Mouse (Mus musculus): ENCODE data around the gene Smad1. TPM values are rescaled to one million over a fixed set of nuclear protein-coding genes. Genes with fewer than 3 reads are reported as not detected.

Gene Smad1
- total and polyA plus RNA-seq, 2 experiments from 2014 or later: 49.1 to 77.2 TPM

DNA sequence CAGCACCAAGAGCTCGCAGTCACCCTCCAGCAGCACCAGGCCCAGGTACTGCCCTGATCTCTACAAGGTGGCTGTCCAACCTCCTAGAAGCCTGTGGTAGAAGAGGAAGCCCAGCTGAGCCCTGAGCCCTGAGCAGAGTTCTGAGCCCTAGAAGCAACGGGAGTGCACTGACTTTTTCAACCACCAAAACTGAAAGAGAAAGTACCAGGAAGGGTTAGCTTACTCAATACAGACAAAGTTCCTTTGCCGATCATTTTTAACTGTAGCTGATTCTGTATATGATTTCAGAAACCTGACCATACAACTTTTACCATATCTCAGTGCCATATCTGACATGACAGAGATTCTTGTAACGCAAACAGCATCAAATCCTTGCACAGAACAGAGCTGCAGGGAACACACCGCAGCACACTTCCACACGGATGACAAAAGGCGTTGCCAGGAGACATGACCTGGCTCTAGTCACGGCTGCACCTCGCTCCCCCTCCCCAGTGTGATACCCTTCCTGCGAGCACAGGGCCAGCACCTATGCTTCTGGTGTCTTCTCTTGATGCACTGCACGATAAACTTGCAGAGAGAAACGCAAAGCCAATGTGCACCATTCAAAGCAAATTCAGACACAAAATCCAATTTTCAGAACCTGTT, 28.6 kb downstream of the Smad1 start:
- Histone ChIP-seq H3K4me2 (ENCODE audit: low read depth, low read length) (no peak overlapping the region), H3K27me3 (ENCODE audit: insufficient read depth, low read length) (no peaks in the 10 kb centered on the region), H3K4me3 (ENCODE audit: low read length) (no peak overlapping the region), H3K4me1 (ENCODE audit: insufficient read depth, low read length) (peaks cover 13% of the 10 kb centered on the region; the same call in 1 of the 2 replicates), H3K27ac (no peak overlapping the region), H3K9me3 (ENCODE audit: low read length) (no peaks in the 10 kb centered on the region), H3K9ac (replicated peaks; ENCODE audit: low read length) (no peak overlapping the region), H3K36me3 (ENCODE audit: insufficient read depth, low read length) (peaks cover 23% of the 10 kb centered on the region; the same call in 1 of the 2 replicates)
- 84% methylated on average over 12 of the region's 12 CpGs for WGBS
- DNase-seq (ENCODE audit: low spot score): no peak
- TF ChIP-seq CTCF (IDR thresholded peaks at IDR 0.05; ENCODE audit: low read depth): no peak
- ATAC-seq: no peak

DNA sequence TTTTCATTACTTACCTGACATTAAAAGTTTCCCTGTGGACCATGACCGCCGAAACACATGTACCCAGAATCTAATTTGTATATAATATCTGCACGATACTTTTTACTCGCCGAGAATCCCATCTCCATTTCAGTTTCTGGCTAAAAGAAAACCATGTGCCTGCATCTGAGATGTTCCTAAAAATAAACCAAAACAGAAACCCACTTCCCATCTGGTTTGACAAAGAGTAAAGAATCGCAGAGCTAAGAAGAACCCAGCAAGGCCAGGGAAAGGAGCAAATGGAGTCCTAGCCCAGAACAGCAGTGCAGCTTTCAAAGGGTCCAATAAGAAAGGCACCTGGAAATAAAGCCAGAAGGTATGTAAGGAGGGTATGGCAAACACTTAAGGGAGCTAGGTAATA, 30.2 kb downstream of the Smad1 start:
- H3K9me3 ChIP-seq (ENCODE audit: low read length): no peaks in the 10 kb centered on the region
- no peak overlapping the region for H3K4me2 ChIP-seq (ENCODE audit: low read depth, low read length)
- H3K4me3 ChIP-seq (ENCODE audit: low read length): no peak overlapping the region
- no peaks in the 10 kb centered on the region for H3K27me3 ChIP-seq (ENCODE audit: insufficient read depth, low read length)
- no peak overlapping the region for H3K9ac ChIP-seq (replicated peaks; ENCODE audit: low read length)
- H3K36me3 ChIP-seq (ENCODE audit: insufficient read depth, low read length): peaks cover 23% of the 10 kb centered on the region; the same call in 1 of the 2 replicates
- DNase-seq (ENCODE audit: low spot score) (no peak), ATAC-seq (no peak)
- WGBS: 85% methylated on average over 6 of the region's 6 CpGs
- 0 out of 2 replicates have a peak, but pooled peaks cover 3% of the 10 kb centered on the region for H3K4me1 ChIP-seq (ENCODE audit: insufficient read depth, low read length)
- no peak overlapping the region for H3K27ac ChIP-seq
- TF ChIP-seq CTCF (IDR thresholded peaks at IDR 0.05; ENCODE audit: low read depth): no peak

DNA sequence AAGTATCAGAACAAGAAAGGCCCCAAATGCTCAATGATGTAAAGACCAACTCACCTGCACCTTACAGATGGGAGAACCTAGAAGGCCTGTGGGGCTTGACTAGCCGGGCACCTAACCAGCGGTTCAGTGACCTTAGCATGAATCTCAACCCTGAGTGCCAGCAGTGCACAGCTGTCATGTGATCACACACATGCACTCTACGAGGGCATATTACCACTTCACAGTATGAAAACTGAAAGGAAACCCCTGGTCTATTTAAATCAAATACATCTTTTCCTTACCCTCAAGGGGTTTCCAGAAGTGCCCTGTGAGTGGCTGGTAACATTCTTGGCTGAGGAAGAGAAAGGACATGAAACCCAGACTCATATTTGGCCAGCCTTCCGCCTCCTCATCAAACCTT, 31.4 kb downstream of the Smad1 start:
- Histone ChIP-seq H3K4me1 (ENCODE audit: insufficient read depth, low read length) (0 out of 2 replicates have a peak, but pooled peaks cover 3% of the 10 kb centered on the region), H3K36me3 (ENCODE audit: insufficient read depth, low read length) (peaks cover 23% of the 10 kb centered on the region; the same call in 1 of the 2 replicates), H3K9ac (replicated peaks; ENCODE audit: low read length) (no peak overlapping the region), H3K9me3 (ENCODE audit: low read length) (no peaks in the 10 kb centered on the region), H3K27ac (no peak overlapping the region), H3K27me3 (ENCODE audit: insufficient read depth, low read length) (no peaks in the 10 kb centered on the region), H3K4me2 (ENCODE audit: low read depth, low read length) (no peak overlapping the region), H3K4me3 (ENCODE audit: low read length) (no peak overlapping the region)
- WGBS: 88% methylated on average over 4 of the region's 4 CpGs
- no peak for TF ChIP-seq CTCF (IDR thresholded peaks at IDR 0.05; ENCODE audit: low read depth)
- DNase-seq (ENCODE audit: low spot score) (no peak), ATAC-seq (no peak)

DNA sequence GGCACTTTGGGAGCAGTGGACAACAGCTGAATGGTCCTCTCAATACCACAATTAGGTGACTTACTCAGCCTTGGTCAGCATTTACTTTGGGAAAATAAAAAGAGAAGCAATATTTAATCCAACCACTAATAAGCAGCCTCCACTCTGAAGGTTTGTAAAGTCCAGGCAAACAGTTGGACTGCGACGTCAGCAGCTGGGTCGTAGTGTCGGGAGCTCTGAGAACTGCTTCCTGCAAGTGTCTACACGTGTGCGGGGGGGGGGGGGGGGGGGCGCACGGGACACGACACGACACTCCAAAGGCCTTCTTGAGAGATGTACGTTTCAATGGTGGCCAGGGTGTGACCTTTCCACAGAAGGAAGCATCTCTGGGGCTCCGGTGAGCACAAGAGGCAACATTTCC, 32.0 kb downstream of the Smad1 start:
- H3K27me3 ChIP-seq (ENCODE audit: insufficient read depth, low read length): no peaks in the 10 kb centered on the region
- peaks cover 23% of the 10 kb centered on the region; the same call in 1 of the 2 replicates for H3K36me3 ChIP-seq (ENCODE audit: insufficient read depth, low read length)
- 86% methylated on average over 12 of the region's 12 CpGs for WGBS
- no peak overlapping the region for H3K4me3 ChIP-seq (ENCODE audit: low read length)
- DNase-seq (ENCODE audit: low spot score) (no peak), ATAC-seq (no peak)
- H3K9me3 ChIP-seq (ENCODE audit: low read length): no peaks in the 10 kb centered on the region
- no peak overlapping the region for H3K27ac ChIP-seq
- H3K4me1 ChIP-seq (ENCODE audit: insufficient read depth, low read length): 0 out of 2 replicates have a peak, but pooled peaks cover 3% of the 10 kb centered on the region
- H3K9ac ChIP-seq (replicated peaks; ENCODE audit: low read length): no peak overlapping the region
- no peak overlapping the region for H3K4me2 ChIP-seq (ENCODE audit: low read depth, low read length)
- no peak for TF ChIP-seq CTCF (IDR thresholded peaks at IDR 0.05; ENCODE audit: low read depth)

DNA sequence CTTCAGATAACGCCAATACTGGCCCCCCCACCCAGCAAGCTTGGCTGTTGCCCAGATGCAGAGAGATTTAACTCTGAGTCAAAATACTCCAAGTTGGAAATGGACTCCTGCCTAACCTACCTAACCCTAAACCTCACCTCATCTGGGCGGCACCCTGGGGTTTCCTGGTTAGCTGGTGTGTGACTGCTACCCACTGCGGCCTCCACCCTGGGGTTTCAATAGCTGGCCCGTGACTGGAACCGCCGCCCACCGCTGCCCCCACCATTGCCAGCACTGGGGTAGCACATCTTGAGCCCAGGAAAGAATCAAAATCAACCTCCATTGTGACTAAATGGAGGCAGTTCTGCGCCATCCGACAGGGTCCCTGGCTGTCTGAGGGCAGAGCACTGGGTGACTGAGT, 33.1 kb downstream of the Smad1 start:
- no peaks in the 10 kb centered on the region for H3K27me3 ChIP-seq (ENCODE audit: insufficient read depth, low read length)
- TF ChIP-seq CTCF (IDR thresholded peaks at IDR 0.05; ENCODE audit: low read depth): no peak
- H3K36me3 ChIP-seq (ENCODE audit: insufficient read depth, low read length): peaks cover 21% of the 10 kb centered on the region; the same call in 1 of the 2 replicates
- no peak overlapping the region for H3K4me2 ChIP-seq (ENCODE audit: low read depth, low read length)
- peaks cover 5% of the 10 kb centered on the region for H3K4me1 ChIP-seq (ENCODE audit: insufficient read depth, low read length)
- no peak overlapping the region for H3K9ac ChIP-seq (replicated peaks; ENCODE audit: low read length)
- WGBS: 82% methylated on average over 9 of the region's 9 CpGs
- H3K9me3 ChIP-seq (ENCODE audit: low read length): no peaks in the 10 kb centered on the region
- H3K27ac ChIP-seq: no peak overlapping the region
- ATAC-seq: no peak
- DNase-seq (ENCODE audit: low spot score): no peak
- no peak overlapping the region for H3K4me3 ChIP-seq (ENCODE audit: low read length)

DNA sequence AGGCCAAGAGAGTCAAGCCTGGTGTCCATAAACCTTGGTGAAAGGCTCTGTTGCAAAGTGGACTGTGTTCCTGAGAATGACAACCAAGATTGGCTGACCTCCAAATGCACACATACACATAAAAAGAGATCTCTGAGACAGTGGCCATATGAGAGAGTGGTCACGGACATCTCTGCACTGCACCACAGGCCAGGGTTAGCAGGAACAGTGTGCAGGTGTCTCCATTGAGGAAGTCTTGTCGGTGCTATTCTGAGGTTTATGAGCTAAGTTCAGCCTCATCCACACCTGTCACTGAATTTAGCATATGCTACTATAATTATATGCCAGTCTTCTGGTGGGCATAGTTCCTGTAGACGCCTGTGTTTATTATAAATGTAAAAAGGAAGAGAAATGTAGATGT, 33.6 kb downstream of the Smad1 start:
- Histone ChIP-seq H3K9me3 (ENCODE audit: low read length) (no peaks in the 10 kb centered on the region), H3K4me1 (ENCODE audit: insufficient read depth, low read length) (peaks cover 10% of the 10 kb centered on the region), H3K4me3 (ENCODE audit: low read length) (no peak overlapping the region), H3K9ac (replicated peaks; ENCODE audit: low read length) (no peak overlapping the region), H3K36me3 (ENCODE audit: insufficient read depth, low read length) (peaks cover 17% of the 10 kb centered on the region; the same call in 1 of the 2 replicates), H3K4me2 (ENCODE audit: low read depth, low read length) (no peak overlapping the region), H3K27ac (no peak overlapping the region), H3K27me3 (ENCODE audit: insufficient read depth, low read length) (no peaks in the 10 kb centered on the region)
- TF ChIP-seq CTCF (IDR thresholded peaks at IDR 0.05; ENCODE audit: low read depth): no peak
- no peak for ATAC-seq
- 65% methylated on average over 3 of the region's 3 CpGs for WGBS
- no peak for DNase-seq (ENCODE audit: low spot score)

DNA sequence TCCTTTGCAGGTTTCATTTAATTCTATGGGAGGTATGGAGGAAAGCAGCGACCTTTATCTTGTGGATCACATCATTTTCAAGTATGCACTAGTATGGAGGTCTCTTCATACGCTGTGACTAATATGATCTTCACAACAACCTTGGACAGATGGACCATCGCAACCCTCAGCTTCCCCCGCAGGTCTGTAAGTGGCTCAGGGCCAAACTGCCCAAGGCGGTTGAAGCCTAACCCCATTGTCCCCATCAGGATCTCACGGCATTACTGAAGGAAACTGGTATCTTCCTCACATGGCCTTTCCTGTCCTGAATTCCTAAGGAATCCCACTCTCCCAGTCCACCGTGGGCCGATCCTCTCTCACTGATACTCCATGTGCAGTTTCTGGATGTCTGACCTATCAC, 34.5 kb downstream of the Smad1 start:
- H3K36me3 ChIP-seq (ENCODE audit: insufficient read depth, low read length): peaks cover 10% of the 10 kb centered on the region; the same call in 1 of the 2 replicates

More for the DNA sequence above, 34.5 kb downstream of the Smad1 start:
- no peak for TF ChIP-seq CTCF (IDR thresholded peaks at IDR 0.05; ENCODE audit: low read depth)
- Histone ChIP-seq H3K9me3 (ENCODE audit: low read length) (no peaks in the 10 kb centered on the region), H3K27me3 (ENCODE audit: insufficient read depth, low read length) (no peaks in the 10 kb centered on the region), H3K4me2 (ENCODE audit: low read depth, low read length) (no peak overlapping the region), H3K4me1 (ENCODE audit: insufficient read depth, low read length) (peaks cover 14% of the 10 kb centered on the region), H3K4me3 (ENCODE audit: low read length) (no peak overlapping the region), H3K9ac (replicated peaks; ENCODE audit: low read length) (no peak overlapping the region), H3K27ac (no peak overlapping the region)
- DNase-seq (ENCODE audit: low spot score) (no peak), ATAC-seq (no peak)
- WGBS: 69% methylated on average over 8 of the region's 8 CpGs
